Mouse (Mus musculus) layer of hippocampus, adult 6 months (tissue): Measurements from ENCODE around the gene Gm21860. TPM values are rescaled to one million over a fixed set of nuclear protein-coding genes. Genes with fewer than 3 reads are reported as not detected.

Source experiments
- long read RNA-seq, 2 experiments: library from polyadenylated mRNA; unstranded; transcript quantifications; one replicate each; pipeline ENCODE4 v2.0.0; 2019 to 2020
- polyA plus RNA-seq: library from polyadenylated mRNA; unstranded; fragments of <200 nt; fragmentation: Nextera tagmentation; gene quantifications from 2 replicates; pipeline ENCODE4 v1.2.3, GENCODE M21; 2021

Gene Gm21860
- not detected in 2 replicates for polyA plus RNA-seq
- long read RNA-seq, experiment 1 = 0 reads
- long read RNA-seq, experiment 2 = 0 reads

DNA sequence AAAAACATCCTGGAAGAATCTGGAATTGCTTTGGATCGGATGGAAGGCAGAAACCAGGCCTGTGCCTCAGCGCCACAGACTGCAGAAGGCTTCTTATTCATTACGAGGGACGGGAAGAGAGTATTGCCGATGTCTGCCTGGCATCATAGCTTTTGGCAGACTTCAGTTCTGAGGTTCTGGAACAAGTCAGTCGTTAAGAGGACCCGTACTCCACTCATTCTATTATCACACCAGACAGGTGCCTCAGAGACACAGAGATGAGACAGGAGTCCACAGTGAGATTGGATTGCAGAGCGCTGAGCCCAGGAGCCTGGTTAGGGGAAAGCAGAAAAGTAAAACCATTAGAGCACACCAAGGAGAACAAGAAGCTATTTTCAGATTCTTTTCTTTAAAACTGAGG lies at the start of gene Gm21860:
Gene Gm21860 (minus strand): TSS at position 101 of the 400 bp plus-strand sequence.

DNA sequence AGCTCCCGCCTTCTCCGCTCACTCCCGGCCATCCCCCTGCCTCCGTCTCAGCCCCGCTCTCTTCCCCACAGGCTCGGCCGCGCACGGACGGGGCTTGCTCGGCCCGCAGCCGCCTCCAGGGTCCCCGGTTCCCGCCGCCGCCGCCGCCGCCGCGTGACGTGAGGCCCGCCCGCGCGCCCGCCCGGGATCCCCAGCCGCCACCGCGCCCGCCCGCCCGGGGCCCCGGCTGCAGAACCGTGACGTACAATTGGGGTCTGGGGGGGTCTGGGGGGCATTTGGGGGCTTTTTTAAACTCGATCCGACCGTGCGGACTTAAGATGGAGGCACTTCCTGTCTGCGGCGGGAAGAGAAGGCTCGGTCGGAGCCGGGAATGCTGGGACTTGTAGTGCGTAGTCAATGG lies 29.8 kb upstream of the Gm21860 start, which contains the start of gene Gm47283:
Gene Gm47283 (plus strand): TSS at position 301 of the 400 bp plus-strand sequence.

Other genes starting within 250 kb of the Gm21860 start
- not detected in 2 replicates for gene Gm47283, start 29.9 kb upstream of the Gm21860 start, polyA plus RNA-seq
- not detected in 2 replicates for gene Gm21748, start 84.4 kb upstream of the Gm21860 start, polyA plus RNA-seq